Mouse (Mus musculus) CD4-positive, CD25-positive, alpha-beta regulatory T cell (primary cell): Measurements from ENCODE around the gene Fbxw5. TPM values are rescaled to one million over a fixed set of nuclear protein-coding genes. Genes with fewer than 3 reads are reported as not detected.

Experiments used
- polyA plus RNA-seq: library from polyadenylated mRNA; unstranded; fragments of 100-300 nt; shearing (Covaris generic); gene quantifications from one replicate; pipeline ENCODE4 v1.2.1, GENCODE M21; 2017

Gene Fbxw5
- polyA plus RNA-seq, result 110 TPM

GRCm38 (mm10) chr2:25500576-25501405 is at the start of gene Fbxw5:
TSS of gene Fbxw5 (plus strand) at chr2:25500750.

GRCm38 (mm10) chr2:25456205-25456953 is 44.2 kb upstream of the Fbxw5 start, which contains the start of gene Clic3:
TSS of gene Clic3 (plus strand) at chr2:25456838.

GRCm38 (mm10) chr2:25460551-25461309 is 39.8 kb upstream of the Fbxw5 start, which contains the start of gene Paxx:
TSS of gene Paxx (minus strand) at chr2:25461094.

GRCm38 (mm10) chr2:25469969-25470368 is 30.6 kb upstream of the Fbxw5 start, which contains the start of gene Ptgds:
TSS of gene Ptgds (minus strand) at chr2:25470046.

GRCm38 (mm10) chr2:25493476-25493961 is 7.0 kb upstream of the Fbxw5 start, which contains the start of gene Lcn12:
TSS of gene Lcn12 (minus strand) at chr2:25493911.

GRCm38 (mm10) chr2:25501593-25502486 is 1.3 kb downstream of the Fbxw5 start, which contains the start of gene C8g:
TSS of gene C8g (minus strand) at chr2:25501719.

GRCm38 (mm10) chr2:25546811-25547491 is 46.4 kb downstream of the Fbxw5 start, which contains the start of gene Traf2:
TSS of gene Traf2 (minus strand) at chr2:25546940.

Other genes starting within 250 kb of the Fbxw5 start
- 25.3 TPM for gene Tmem203, start 245.3 kb upstream of the Fbxw5 start, polyA plus RNA-seq
- gene Tprn, start 238.1 kb upstream of the Fbxw5 start, polyA plus RNA-seq, result 18.9 TPM
- gene Ssna1, start 228.3 kb upstream of the Fbxw5 start, polyA plus RNA-seq, result 118 TPM
- gene Anapc2, start 228.3 kb upstream of the Fbxw5 start, polyA plus RNA-seq, result 116 TPM
- not detected for gene Tmem210, start 212.6 kb upstream of the Fbxw5 start, polyA plus RNA-seq
- gene Lrrc26, start 210.8 kb upstream of the Fbxw5 start, polyA plus RNA-seq, result 0.14 TPM
- gene Grin1, start 181.6 kb upstream of the Fbxw5 start, polyA plus RNA-seq, result 0.25 TPM
- gene Man1b1, start 168.4 kb upstream of the Fbxw5 start, polyA plus RNA-seq, result 21.4 TPM
- gene Dpp7, start 144.4 kb upstream of the Fbxw5 start, polyA plus RNA-seq, result 20.6 TPM
- gene Uap1l1, start 135.1 kb upstream of the Fbxw5 start, polyA plus RNA-seq, result 40.8 TPM
- 0.87 TPM for gene Sapcd2, start 128.4 kb upstream of the Fbxw5 start, polyA plus RNA-seq
- gene Entpd2, start 104.9 kb upstream of the Fbxw5 start, polyA plus RNA-seq, result not detected
- gene Npdc1, start 101.4 kb upstream of the Fbxw5 start, polyA plus RNA-seq, result 0.96 TPM
- 5.3 TPM for gene Fut7, start 77.5 kb upstream of the Fbxw5 start, polyA plus RNA-seq
- gene Abca2, start 72.0 kb upstream of the Fbxw5 start, polyA plus RNA-seq, result 74.7 TPM
- 3.2 TPM for gene Clic3, start 43.9 kb upstream of the Fbxw5 start, polyA plus RNA-seq
- 112 TPM for gene Paxx, start 39.7 kb upstream of the Fbxw5 start, polyA plus RNA-seq
- not detected for gene Ptgds, start 30.7 kb upstream of the Fbxw5 start, polyA plus RNA-seq
- gene Lcn12, start 6.8 kb upstream of the Fbxw5 start, polyA plus RNA-seq, result not detected
- 9.6 TPM for gene C8g, start 969 bp downstream of the Fbxw5 start, polyA plus RNA-seq
- 80.4 TPM for gene Traf2, start 46.2 kb downstream of the Fbxw5 start, polyA plus RNA-seq
- gene Edf1, start 57.1 kb downstream of the Fbxw5 start, polyA plus RNA-seq, result 341 TPM
- gene Mamdc4, start 74.1 kb downstream of the Fbxw5 start, polyA plus RNA-seq, result 1.4 TPM
- 72.2 TPM for gene Phpt1, start 74.5 kb downstream of the Fbxw5 start, polyA plus RNA-seq
- 0.20 TPM for gene Ajm1, start 81.0 kb downstream of the Fbxw5 start, polyA plus RNA-seq
- gene Rabl6, start 107.8 kb downstream of the Fbxw5 start, polyA plus RNA-seq, result 51.6 TPM
- gene Ccdc183, start 116.9 kb downstream of the Fbxw5 start, polyA plus RNA-seq, result not detected
- 1.1 TPM for gene Tmem141, start 121.3 kb downstream of the Fbxw5 start, polyA plus RNA-seq
- 2.9 TPM for gene Fcna, start 127.3 kb downstream of the Fbxw5 start, polyA plus RNA-seq
- gene Lcn8, start 152.4 kb downstream of the Fbxw5 start, polyA plus RNA-seq, result not detected
- not detected for gene Lcn5, start 157.2 kb downstream of the Fbxw5 start, polyA plus RNA-seq
- not detected for gene Lcn6, start 176.0 kb downstream of the Fbxw5 start, polyA plus RNA-seq
- gene Lcn10, start 182.0 kb downstream of the Fbxw5 start, polyA plus RNA-seq, result 0.22 TPM
- not detected for gene Obp2a, start 199.3 kb downstream of the Fbxw5 start, polyA plus RNA-seq
- 177 TPM for gene Bmyc, start 206.0 kb downstream of the Fbxw5 start, polyA plus RNA-seq
- not detected for gene Obp2b, start 236.3 kb downstream of the Fbxw5 start, polyA plus RNA-seq